Mouse (Mus musculus) forebrain, embryonic 10.5 days (tissue): ENCODE results near the gene Pla1a. TPM values are rescaled to one million over a fixed set of nuclear protein-coding genes. Genes with fewer than 3 reads are reported as not detected.

ENCODE experiments used
- DNase-seq: peaks from one replicate; pipeline ENCODE4 v3.0.0-alpha.2; 2017; ENCODE audit warnings: low spot score; ENCODE audit errors: extremely low spot score
- H3K27ac ChIP-seq: fragments of 300-500 bp; sonication (generic); 2 replicates; pipeline ENCODE4 v1.5.1; 2016; ENCODE audit warnings: mild to moderate bottlenecking
- H3K27me3 ChIP-seq: fragments of 300-500 bp; sonication (generic); 2 replicates; pipeline ENCODE4 v1.6.1; 2016; ENCODE audit warnings: mild to moderate bottlenecking; ENCODE audit not compliant: poor library complexity, severe bottlenecking
- H3K36me3 ChIP-seq: fragments of 300-500 bp; sonication (generic); replicated peaks from 2 replicates; pipeline ENCODE4 v1.6.1; 2016; ENCODE audit warnings: mild to moderate bottlenecking, moderate library complexity
- H3K4me1 ChIP-seq: fragments of 300-500 bp; sonication (generic); 2 replicates; pipeline ENCODE4 v1.6.1; 2016
- H3K4me3 ChIP-seq: fragments of 300-500 bp; sonication (generic); 2 replicates; pipeline ENCODE4 v1.5.1; 2016; ENCODE audit warnings: mild to moderate bottlenecking, moderate library complexity
- H3K9me3 ChIP-seq: fragments of 300-500 bp; sonication (generic); 2 replicates; pipeline ENCODE4 v1.6.1; 2016; ENCODE audit warnings: mild to moderate bottlenecking, moderate library complexity
- WGBS: fragments of 180-500 bp; shearing (Covaris S2); methylation state at CpG from one replicate; pipeline ENCODE4 v1.1.7; 2016; 5-methylcytosine and 5-hydroxymethylcytosine counted together
- polyA plus RNA-seq: library from polyadenylated mRNA; unstranded; fragments of >200 nt; fragmentation: Nextera tagmentation; extraction: Ambion mirVana; gene quantifications from 2 replicates; pipeline ENCODE4 v1.2.1, GENCODE M21; 2016

Gene Pla1a
- polyA plus RNA-seq, 1 experiment from 2014 or later, result not detected

- H3K36me3 ChIP-seq, result no peaks in the 10 kb centered on the region
- H3K4me1 ChIP-seq, result peaks cover 17% of the 10 kb centered on the region
- no peak for DNase-seq
- H3K27me3 ChIP-seq, result no peaks in the 10 kb centered on the region
- no peaks in the 10 kb centered on the region for H3K9me3 ChIP-seq
- H3K4me3 ChIP-seq, result no peak overlapping the region
- WGBS, result 87% methylated on average over 7 of the region's 7 CpGs
- H3K27ac ChIP-seq, result no peak overlapping the region
Measured at GRCm38 (mm10) chr16:38375182-38375581, 57.8 kb downstream of the Pla1a start.

DNA sequence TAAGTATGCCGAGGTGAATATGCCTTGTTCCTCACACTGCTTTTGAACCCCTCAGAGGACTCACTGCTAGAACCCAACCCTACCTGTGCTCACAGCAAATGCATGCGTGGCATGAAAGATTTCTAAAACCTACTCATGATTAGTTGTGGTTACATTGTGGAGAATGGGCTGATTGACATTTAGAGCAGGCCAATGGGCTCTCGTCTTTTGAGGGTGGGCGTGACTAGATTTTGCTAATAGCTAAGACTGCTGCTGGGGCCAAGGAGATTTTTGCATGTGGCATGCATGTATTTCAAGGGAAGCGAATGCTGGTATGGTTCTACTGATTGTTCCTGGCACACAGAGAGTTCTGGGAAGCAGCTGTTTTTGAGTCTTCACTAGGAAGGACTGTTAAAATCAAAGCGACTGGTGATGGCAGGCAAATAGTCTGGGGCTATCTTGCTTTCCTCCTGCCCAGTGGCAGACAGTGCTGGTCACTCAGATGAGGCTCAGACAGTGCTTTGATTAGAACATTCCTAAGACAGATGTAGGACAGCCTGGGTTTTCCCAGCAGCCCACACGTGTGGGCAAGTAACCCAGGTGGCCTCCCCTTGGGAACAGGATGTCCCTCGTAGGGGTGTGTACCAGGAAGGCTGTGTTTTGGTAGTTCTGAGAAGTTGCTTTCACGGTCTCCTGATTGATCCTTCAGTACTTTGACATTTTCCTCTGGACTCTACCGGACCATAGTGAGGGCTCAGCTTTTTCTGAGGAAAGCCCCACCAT is 58.4 kb downstream of the Pla1a start:
- DNase-seq, result no peak

GRCm38 (mm10) chr16:38373941-38374340 is 59.0 kb downstream of the Pla1a start:
- 86% methylated on average over 16 of the region's 16 CpGs for WGBS

More for the DNA sequence above, 58.4 kb downstream of the Pla1a start:
- Histone ChIP-seq H3K4me1 (peaks cover 19% of the 10 kb centered on the region), H3K4me3 (peak overlapping the region; percentile 4; the same call in 1 of the 2 replicates), H3K27ac (no peak overlapping the region), H3K36me3 (no peaks in the 10 kb centered on the region), H3K9me3 (no peaks in the 10 kb centered on the region), H3K27me3 (no peaks in the 10 kb centered on the region)
- 86% methylated on average over 10 of the region's 10 CpGs for WGBS

GRCm38 (mm10) chr16:38373439-38373838 is 59.5 kb downstream of the Pla1a start:
- no peaks in the 10 kb centered on the region for H3K9me3 ChIP-seq
- no peaks in the 10 kb centered on the region for H3K27me3 ChIP-seq
- 84% methylated on average over 10 of the region's 10 CpGs for WGBS

More at GRCm38 (mm10) chr16:38373941-38374340, 59.0 kb downstream of the Pla1a start:
- H3K9me3 ChIP-seq, result no peaks in the 10 kb centered on the region
- peaks cover 19% of the 10 kb centered on the region for H3K4me1 ChIP-seq
- no peak for DNase-seq
- peak overlapping the region; percentile 4; the same call in 1 of the 2 replicates for H3K4me3 ChIP-seq
- H3K27me3 ChIP-seq, result no peaks in the 10 kb centered on the region
- no peaks in the 10 kb centered on the region for H3K36me3 ChIP-seq
- no peak overlapping the region for H3K27ac ChIP-seq

GRCm38 (mm10) chr16:38372876-38373275 is 60.1 kb downstream of the Pla1a start:
- Histone ChIP-seq H3K36me3 (no peaks in the 10 kb centered on the region), H3K4me3 (no peak overlapping the region), H3K9me3 (no peaks in the 10 kb centered on the region), H3K27me3 (no peaks in the 10 kb centered on the region), H3K4me1 (peaks cover 18% of the 10 kb centered on the region), H3K27ac (no peak overlapping the region)
- no peak for DNase-seq
- 88% methylated on average over 4 of the region's 4 CpGs for WGBS

More at GRCm38 (mm10) chr16:38373439-38373838, 59.5 kb downstream of the Pla1a start:
- H3K27ac ChIP-seq, result no peak overlapping the region
- no peak overlapping the region for H3K4me3 ChIP-seq
- H3K36me3 ChIP-seq, result no peaks in the 10 kb centered on the region
- DNase-seq, result no peak
- peaks cover 16% of the 10 kb centered on the region for H3K4me1 ChIP-seq

- H3K27ac ChIP-seq, result peak overlapping the region; percentile 53
- no peaks in the 10 kb centered on the region for H3K9me3 ChIP-seq
- peaks cover 15% of the 10 kb centered on the region for H3K4me1 ChIP-seq
- no peaks in the 10 kb centered on the region for H3K27me3 ChIP-seq
- no peak overlapping the region for H3K4me3 ChIP-seq
- no peak for DNase-seq
- 89% methylated on average over 15 of the region's 15 CpGs for WGBS
- H3K36me3 ChIP-seq, result no peaks in the 10 kb centered on the region
Measured at GRCm38 (mm10) chr16:38371705-38372296, 61.1 kb downstream of the Pla1a start.

GRCm38 (mm10) chr16:38370633-38371374 is 62.1 kb downstream of the Pla1a start:
- peak overlapping the region; percentile 44; the same call in 1 of the 2 replicates for H3K27ac ChIP-seq
- H3K36me3 ChIP-seq, result no peaks in the 10 kb centered on the region
- no peaks in the 10 kb centered on the region for H3K27me3 ChIP-seq
- H3K4me3 ChIP-seq, result no peak overlapping the region
- H3K4me1 ChIP-seq, result peaks cover 7% of the 10 kb centered on the region; the same call in 1 of the 2 replicates
- WGBS, result 87% methylated on average over 8 of the region's 8 CpGs
- H3K9me3 ChIP-seq, result no peaks in the 10 kb centered on the region
- no peak for DNase-seq

DNA sequence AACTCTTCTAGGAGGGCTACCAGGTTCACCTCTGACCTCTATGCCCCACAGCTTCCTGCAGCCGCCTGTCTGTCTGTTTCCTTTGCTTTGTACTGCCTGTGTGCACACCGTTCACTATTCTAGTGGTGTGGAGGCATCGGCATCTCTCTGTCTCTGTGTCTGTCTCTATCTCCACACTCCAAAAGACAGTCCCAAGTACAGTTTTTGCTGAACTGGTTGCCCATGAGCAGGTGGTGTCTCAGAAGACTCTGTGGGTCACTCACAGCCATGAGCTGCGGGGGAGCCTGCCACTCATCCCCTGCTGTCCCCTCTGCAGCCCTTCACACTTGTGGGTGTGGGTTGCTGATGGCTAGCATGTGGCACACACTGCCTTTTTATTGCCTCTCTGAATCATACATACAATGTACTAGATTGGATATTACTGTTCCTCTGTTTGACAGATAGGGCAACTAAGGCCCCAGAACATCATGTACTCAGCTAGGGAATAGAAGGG is 62.9 kb downstream of the Pla1a start:
- H3K36me3 ChIP-seq, result no peaks in the 10 kb centered on the region
- DNase-seq, result no peak
- 84% methylated on average over 4 of the region's 4 CpGs for WGBS
- H3K27me3 ChIP-seq, result no peaks in the 10 kb centered on the region
- no peak overlapping the region for H3K4me3 ChIP-seq
- peaks cover 7% of the 10 kb centered on the region; the same call in 1 of the 2 replicates for H3K4me1 ChIP-seq
- no peak overlapping the region for H3K27ac ChIP-seq
- no peaks in the 10 kb centered on the region for H3K9me3 ChIP-seq

DNA sequence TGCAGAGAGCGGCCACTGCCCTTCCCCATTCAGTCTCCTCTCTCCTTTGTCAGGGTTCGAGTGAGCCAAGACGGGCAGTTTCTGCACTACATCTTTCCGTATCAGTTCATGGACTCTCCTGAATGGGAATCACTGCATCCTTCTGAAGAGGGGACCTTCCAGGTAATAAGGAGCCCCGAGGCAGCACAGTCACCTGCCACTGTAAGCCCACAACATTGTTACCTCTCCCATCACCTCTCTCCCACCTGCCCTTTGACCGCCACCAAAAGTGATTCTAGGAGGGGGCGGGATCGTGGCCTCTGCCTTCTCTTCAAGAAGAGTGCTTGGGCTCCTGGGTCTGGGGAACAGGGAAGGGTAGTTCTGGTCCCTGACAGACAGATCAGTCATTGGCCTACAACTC is 63.5 kb downstream of the Pla1a start:
- 83% methylated on average over 8 of the region's 8 CpGs for WGBS
- no peak overlapping the region for H3K27ac ChIP-seq
- peaks cover 7% of the 10 kb centered on the region; the same call in 1 of the 2 replicates for H3K4me1 ChIP-seq
- H3K9me3 ChIP-seq, result no peaks in the 10 kb centered on the region
- DNase-seq, result no peak
- no peak overlapping the region for H3K4me3 ChIP-seq
- no peaks in the 10 kb centered on the region for H3K27me3 ChIP-seq
- H3K36me3 ChIP-seq, result no peaks in the 10 kb centered on the region

DNA sequence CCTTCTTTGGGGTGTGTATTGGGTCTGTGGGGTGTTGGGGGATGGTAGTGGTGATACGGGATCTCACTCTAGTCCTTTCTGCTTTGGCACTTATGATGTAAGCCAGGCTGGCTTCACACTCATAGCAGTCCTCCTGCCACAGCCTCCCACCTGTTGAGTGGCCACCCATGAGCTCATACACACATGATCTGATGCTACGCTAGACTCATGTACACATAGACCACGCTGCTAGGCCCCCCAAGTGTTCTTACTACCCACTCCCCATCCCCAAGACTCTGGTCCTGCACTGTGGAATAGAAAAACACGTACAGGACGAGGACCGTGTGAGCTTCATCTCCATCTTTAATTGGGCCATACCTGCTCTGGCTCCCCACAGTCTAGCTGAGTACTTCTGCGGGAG is 63.9 kb downstream of the Pla1a start:
- no peaks in the 10 kb centered on the region for H3K9me3 ChIP-seq
- H3K27me3 ChIP-seq, result no peaks in the 10 kb centered on the region
- DNase-seq, result no peak
- H3K36me3 ChIP-seq, result no peaks in the 10 kb centered on the region
- 83% methylated on average over 7 of the region's 7 CpGs for WGBS
- H3K27ac ChIP-seq, result no peak overlapping the region
- no peak overlapping the region for H3K4me3 ChIP-seq
- H3K4me1 ChIP-seq, result peaks cover 7% of the 10 kb centered on the region; the same call in 1 of the 2 replicates

DNA sequence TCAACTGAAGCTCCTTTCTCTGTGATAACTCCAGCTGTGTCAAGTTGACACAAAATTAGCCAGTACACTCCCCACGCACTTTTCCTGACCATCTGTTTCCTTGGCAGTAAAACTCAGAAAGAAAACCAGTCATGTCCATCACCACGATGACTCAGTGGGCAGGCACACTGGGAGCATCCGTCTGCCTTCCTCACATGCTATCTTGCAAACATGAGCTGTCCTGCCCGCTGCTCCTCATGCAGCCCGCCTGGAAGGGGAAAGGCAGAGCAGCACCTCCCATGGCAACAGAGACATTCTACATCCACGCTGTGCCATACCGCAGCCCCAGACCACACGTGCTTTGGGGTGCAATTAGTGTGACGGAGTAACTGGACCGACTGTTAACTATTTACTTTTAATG is 64.6 kb downstream of the Pla1a start:
- Histone ChIP-seq H3K36me3 (no peaks in the 10 kb centered on the region), H3K27ac (no peak overlapping the region), H3K4me3 (no peak overlapping the region), H3K27me3 (no peaks in the 10 kb centered on the region), H3K9me3 (no peaks in the 10 kb centered on the region), H3K4me1 (peaks cover 7% of the 10 kb centered on the region; the same call in 1 of the 2 replicates)
- WGBS, result 77% methylated on average over 10 of the region's 10 CpGs
- no peak for DNase-seq

DNA sequence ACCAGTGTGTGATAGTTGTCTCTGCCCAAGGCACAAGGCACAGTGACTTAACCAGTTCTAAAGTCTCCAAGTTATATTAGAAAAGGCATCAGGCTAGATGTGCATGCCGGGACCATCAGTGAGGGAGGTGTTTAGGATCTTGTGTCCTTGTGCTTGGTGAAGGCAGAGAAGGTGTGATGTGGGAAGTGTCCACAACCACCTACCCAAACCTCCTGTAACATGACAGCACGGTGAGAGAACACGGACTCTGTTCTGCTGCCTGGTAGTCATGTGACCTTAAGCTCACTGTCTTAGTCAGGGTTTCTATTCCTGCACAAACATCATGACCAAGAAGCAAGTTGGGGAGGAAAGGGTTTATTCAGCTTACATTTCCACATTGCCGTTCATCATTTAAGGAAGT is 66.7 kb downstream of the Pla1a start:
- no peak for DNase-seq
- Histone ChIP-seq H3K27me3 (no peaks in the 10 kb centered on the region), H3K27ac (no peak overlapping the region), H3K9me3 (no peaks in the 10 kb centered on the region), H3K36me3 (no peaks in the 10 kb centered on the region), H3K4me3 (no peak overlapping the region), H3K4me1 (peaks cover 13% of the 10 kb centered on the region)
- WGBS, result 96% methylated on average over 4 of the region's 4 CpGs
